Mouse (Mus musculus) small intestine, adult 2 months (tissue): ENCODE measurements around the gene Trappc10.

Source experiments
- CTCF ChIP-seq: fragments of 200-500 bp; IDR thresholded peaks from 2 replicates; pipeline ENCODE4 v1.5.1; 2012; ENCODE audit warnings: low read depth, mild to moderate bottlenecking, control low read depth, inconsistent platforms, low read length, moderate library complexity, mixed read lengths; ENCODE audit not compliant: insufficient replicate concordance, insufficient read length; ENCODE audit errors: extremely low read depth
- POLR2A ChIP-seq: fragments of 200-500 bp; IDR thresholded peaks from 2 replicates; pipeline ENCODE4 v1.6.1; 2012; ENCODE audit warnings: low read depth, mild to moderate bottlenecking, control low read depth, inconsistent platforms, low read length, moderate library complexity

DNA sequence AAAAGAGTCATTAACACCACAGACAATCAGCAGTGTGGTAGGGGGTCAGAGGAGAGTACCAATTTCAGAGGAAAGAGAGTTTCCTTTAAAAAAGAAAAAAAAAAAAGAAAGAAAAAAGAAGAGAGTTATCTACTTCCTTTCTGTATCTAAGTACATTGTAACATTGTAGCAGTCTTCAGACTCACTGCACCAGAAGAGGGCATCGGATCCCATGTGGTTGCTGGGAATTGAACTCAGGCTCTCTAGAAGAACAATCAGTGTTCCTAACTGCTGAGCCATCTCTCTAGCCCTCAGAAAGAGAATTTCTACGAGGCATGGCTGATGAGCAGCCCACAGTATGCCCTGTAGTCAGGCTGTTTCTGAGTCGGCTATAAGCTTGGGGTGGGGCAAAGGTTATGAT lies 21.4 kb upstream of the Trappc10 start:
- no peak for TF ChIP-seq CTCF
- TF ChIP-seq POLR2A, result no peak
